Mouse (Mus musculus) neural tube, embryonic 14.5 days (tissue): ENCODE results near the gene Clp1. TPM values are rescaled to one million over a fixed set of nuclear protein-coding genes. Genes with fewer than 3 reads are reported as not detected.

ENCODE experiments used
- ATAC-seq: fragments of 200-750 bp; cut with Nextera tagmentation; 2 replicates; pipeline ENCODE4 v1.8.0; 2017; ENCODE audit warnings: low read depth, mild to moderate bottlenecking, moderate TSS enrichment, moderate library complexity
- H3K27ac ChIP-seq: fragments of 300-500 bp; sonication (generic); 2 replicates; pipeline ENCODE4 v1.5.1; 2014; ENCODE audit warnings: low read depth, mild to moderate bottlenecking, control low read depth, low read length, moderate library complexity, mixed read lengths
- H3K27me3 ChIP-seq: fragments of 300-500 bp; sonication (generic); 2 replicates; pipeline ENCODE4 v1.6.1; 2014; ENCODE audit warnings: low read length; ENCODE audit not compliant: control insufficient read depth, insufficient read depth
- H3K36me3 ChIP-seq: fragments of 300-500 bp; sonication (generic); 2 replicates; pipeline ENCODE4 v1.6.1; 2014; ENCODE audit warnings: low read length, mixed read lengths; ENCODE audit not compliant: control insufficient read depth, insufficient read depth
- H3K4me1 ChIP-seq: fragments of 300-500 bp; sonication (generic); 2 replicates; pipeline ENCODE4 v1.6.1; 2014; ENCODE audit warnings: low read length; ENCODE audit not compliant: control insufficient read depth, insufficient read depth
- H3K4me2 ChIP-seq: fragments of 300-500 bp; sonication (generic); 2 replicates; pipeline ENCODE4 v1.6.1; 2014; ENCODE audit warnings: mild to moderate bottlenecking, low read depth, low read length, control low read depth
- H3K4me3 ChIP-seq: fragments of 300-500 bp; sonication (generic); 2 replicates; pipeline ENCODE4 v1.5.1; 2014; ENCODE audit warnings: low read depth, low read length, control low read depth, mixed read lengths
- H3K9ac ChIP-seq: fragments of 300-500 bp; sonication (generic); replicated peaks from 2 replicates; pipeline ENCODE4 v1.6.1; 2014; ENCODE audit warnings: low read depth, mild to moderate bottlenecking, control low read depth, low read length, mixed read lengths
- H3K9me3 ChIP-seq: fragments of 300-500 bp; sonication (generic); 2 replicates; pipeline ENCODE4 v1.6.1; 2016; ENCODE audit warnings: low read length; ENCODE audit not compliant: control insufficient read depth
- WGBS: fragments of 180-500 bp; shearing (Covaris S2); extraction: QIAGEN DNeasy Blood & Tissue Kit; methylation state at CpG from one replicate; pipeline ENCODE4 v1.1.7; 2014; 5-methylcytosine and 5-hydroxymethylcytosine counted together
- polyA plus RNA-seq: library from polyadenylated mRNA; unstranded; fragments of >200 nt; fragmentation: Nextera tagmentation; extraction: Ambion mirVana; gene quantifications from 2 replicates; pipeline ENCODE4 v1.2.1, GENCODE M21; 2014

The Clp1 gene
- polyA plus RNA-seq = 20.6 and 24.7 TPM in 2 replicates

DNA sequence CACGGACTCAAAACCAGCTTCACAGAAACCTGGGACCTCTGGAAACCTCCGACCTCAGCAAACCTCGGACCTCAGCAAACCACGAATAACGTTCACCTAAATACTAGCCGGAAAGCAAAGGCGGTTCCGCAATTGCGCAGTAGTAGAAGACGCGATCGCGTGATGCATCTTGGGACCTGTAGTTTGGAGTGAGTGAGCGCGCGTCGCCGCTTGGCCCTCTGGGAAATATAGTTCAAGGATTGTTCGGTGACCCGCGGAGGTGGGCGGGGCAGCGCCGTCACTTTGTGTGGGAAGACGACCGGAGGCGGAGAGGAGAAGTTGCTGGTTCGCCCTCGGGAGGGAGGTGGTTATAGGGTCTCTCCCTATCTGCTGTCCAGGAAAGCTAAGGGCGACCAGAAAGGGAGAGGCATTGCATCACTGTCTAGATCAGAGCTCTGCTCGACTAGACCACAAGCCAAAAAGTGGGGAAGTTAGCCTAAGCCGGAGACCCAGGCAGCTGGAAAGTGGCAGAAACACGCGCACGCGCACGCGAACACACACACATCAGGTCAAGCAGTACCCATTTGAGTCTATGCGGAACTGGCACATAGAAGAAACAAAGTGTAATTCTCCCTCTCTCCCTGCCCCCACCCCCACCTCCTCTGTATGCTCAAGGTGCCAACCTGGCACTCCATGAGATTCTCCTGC lies at the start of gene Clp1:
Gene Clp1 (minus strand): TSS at position 179 of the 687 bp plus-strand sequence.
- under 1% methylated on average over 39 of the region's 39 CpGs for WGBS
- Histone ChIP-seq H3K27me3 (no peaks in the 10 kb centered on the region), H3K4me2 (peak within 1 kb of the TSS; percentile 94), H3K36me3 (peaks cover 16% of the 10 kb centered on the region), H3K9ac (peak within 1 kb of the TSS; percentile 43), H3K4me1 (peaks cover 18% of the 10 kb centered on the region), H3K27ac (peak within 1 kb of the TSS; percentile 81), H3K4me3 (peak within 1 kb of the TSS; percentile 55), H3K9me3 (no peaks in the 10 kb centered on the region)
- ATAC-seq = peak; percentile 96

DNA sequence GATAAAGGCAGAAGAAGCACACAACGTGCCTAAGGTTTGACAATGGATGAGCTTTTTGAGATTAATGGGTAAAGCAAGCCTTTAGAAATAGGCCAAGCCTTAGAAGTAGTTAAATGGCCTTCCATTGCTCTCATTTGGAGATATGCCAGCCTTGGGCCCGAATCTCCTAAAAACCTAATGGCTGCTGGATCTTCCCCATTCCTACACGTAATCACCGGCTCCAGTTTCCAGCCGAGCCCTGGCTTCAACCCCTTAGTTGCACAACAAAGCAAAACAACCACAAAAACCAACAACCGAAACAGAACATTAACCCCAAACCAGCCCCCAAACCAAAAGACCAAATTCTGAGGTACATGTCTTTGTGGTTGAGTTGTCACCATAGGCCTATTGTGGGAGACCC lies 48.5 kb upstream of the Clp1 start:
- Histone ChIP-seq H3K9me3 (no peaks in the 10 kb centered on the region), H3K4me1 (peaks cover 5% of the 10 kb centered on the region; the same call in 1 of the 2 replicates), H3K4me3 (no peak overlapping the region), H3K4me2 (no peak overlapping the region), H3K27ac (no peak overlapping the region), H3K36me3 (no peaks in the 10 kb centered on the region), H3K9ac (no peak overlapping the region), H3K27me3 (no peaks in the 10 kb centered on the region)
- ATAC-seq = no peak
- 65% methylated on average over 6 of the region's 6 CpGs for WGBS

DNA sequence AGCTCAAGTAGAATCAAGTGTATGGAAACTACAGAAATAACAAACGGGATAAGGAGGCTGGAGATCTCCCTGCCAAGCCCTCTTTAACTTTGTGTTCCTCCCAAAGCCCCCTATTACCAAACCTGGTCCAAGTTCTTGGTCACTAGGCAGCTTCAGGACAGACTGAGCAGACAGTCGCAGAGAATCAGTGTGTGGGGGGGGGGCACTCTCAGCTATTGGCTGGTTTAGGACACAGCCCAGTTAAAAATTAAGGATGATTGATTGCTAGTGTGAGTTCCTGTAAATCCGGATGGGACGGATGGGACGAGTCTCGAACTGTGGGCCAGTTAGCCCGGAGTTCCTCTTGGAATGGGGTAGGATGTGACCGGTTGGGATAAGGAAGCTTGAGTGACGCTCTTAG lies 48.1 kb upstream of the Clp1 start, which contains the start of gene Serping1:
Gene Serping1 (minus strand): TSS at position 204 of the 400 bp plus-strand sequence.
- peaks cover 5% of the 10 kb centered on the region; the same call in 1 of the 2 replicates for H3K4me1 ChIP-seq
- H3K9ac ChIP-seq = peak within 1 kb of the TSS; percentile 61
- H3K27ac ChIP-seq = peak within 1 kb of the TSS; percentile 57; the same call in 1 of the 2 replicates
- H3K36me3 ChIP-seq = no peaks in the 10 kb centered on the region
- peak within 1 kb of the TSS; percentile 18 for H3K4me3 ChIP-seq
- H3K9me3 ChIP-seq = no peaks in the 10 kb centered on the region
- no peaks in the 10 kb centered on the region for H3K27me3 ChIP-seq
- WGBS = 43% methylated on average over 9 of the region's 9 CpGs
- 0 out of 2 replicates have a peak, but pooled peaks have one; percentile 36 for ATAC-seq
- peak within 1 kb of the TSS; percentile 43 for H3K4me2 ChIP-seq

DNA sequence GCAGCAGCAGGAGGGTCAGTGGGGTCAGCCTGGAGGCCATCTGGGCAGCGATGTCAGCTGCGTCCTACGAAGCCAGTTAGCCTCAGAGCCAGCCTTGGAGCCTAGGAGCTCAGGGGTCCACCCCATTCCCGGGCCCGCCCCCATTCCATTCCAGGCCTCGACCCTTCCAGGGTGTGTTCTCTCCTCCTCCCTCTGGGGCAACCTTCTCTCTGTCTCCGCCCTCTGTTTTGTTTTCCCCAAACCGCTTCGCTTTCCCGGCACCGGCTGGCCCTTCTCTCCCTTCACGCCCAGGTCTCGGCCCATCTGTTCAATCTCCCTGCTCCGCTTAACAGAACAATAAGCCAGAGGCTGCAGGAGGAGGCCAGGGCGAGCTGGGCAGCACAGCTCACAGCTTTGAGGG lies 47.6 kb upstream of the Clp1 start:
- peak; percentile 90 for ATAC-seq
- Histone ChIP-seq H3K36me3 (no peaks in the 10 kb centered on the region), H3K4me3 (peak overlapping the region; percentile 18), H3K9me3 (no peaks in the 10 kb centered on the region), H3K27ac (peak overlapping the region; percentile 57; the same call in 1 of the 2 replicates), H3K27me3 (no peaks in the 10 kb centered on the region), H3K9ac (peak overlapping the region; percentile 61), H3K4me2 (peak overlapping the region; percentile 43), H3K4me1 (peaks cover 5% of the 10 kb centered on the region; the same call in 1 of the 2 replicates)
- 2% methylated on average over 14 of the region's 15 CpGs for WGBS

DNA sequence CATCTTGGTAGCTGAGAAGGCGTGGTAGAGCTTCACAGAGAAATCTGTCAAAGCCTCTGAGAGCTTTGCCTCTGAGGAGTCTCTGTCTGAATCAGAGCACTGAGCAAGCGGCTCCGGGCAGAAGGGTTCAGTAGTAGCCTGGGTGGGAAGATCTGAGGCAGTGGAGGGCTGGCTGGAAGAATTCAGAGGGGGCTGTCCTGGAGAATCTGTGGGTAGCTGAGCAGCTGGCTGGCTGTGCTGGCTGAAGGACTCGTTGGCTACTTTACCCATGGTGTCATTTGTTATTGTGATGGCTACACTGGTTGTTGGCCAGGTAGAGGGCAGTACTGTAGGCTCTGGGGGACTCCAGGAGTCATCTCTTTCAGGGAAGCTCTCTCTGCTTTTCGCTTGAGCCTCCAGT lies 46.0 kb upstream of the Clp1 start:
- Histone ChIP-seq H3K4me1 (peaks cover 5% of the 10 kb centered on the region; the same call in 1 of the 2 replicates), H3K27me3 (no peaks in the 10 kb centered on the region), H3K9me3 (no peaks in the 10 kb centered on the region), H3K9ac (no peak overlapping the region), H3K4me3 (no peak overlapping the region), H3K27ac (no peak overlapping the region), H3K4me2 (no peak overlapping the region), H3K36me3 (no peaks in the 10 kb centered on the region)
- WGBS = 88% methylated on average over 5 of the region's 5 CpGs
- ATAC-seq = no peak

DNA sequence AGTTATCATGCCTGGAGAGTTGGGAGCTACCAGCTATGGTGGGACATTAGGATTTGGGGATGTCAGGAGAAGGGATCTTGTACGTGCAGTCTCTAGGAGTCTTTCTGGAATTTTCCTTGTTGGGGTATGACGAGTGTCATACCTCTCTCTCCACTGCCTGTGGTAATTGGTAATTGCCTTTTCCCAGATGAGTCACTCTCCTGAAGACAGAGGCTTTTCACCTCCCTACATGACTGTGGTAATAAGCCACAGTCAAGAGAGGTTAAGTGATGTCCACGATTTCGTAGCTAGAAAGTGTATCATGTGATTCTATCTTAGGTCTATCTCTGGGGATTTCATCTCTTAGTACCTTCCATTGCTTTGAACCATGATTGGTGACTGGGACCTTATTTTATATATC lies 45.3 kb upstream of the Clp1 start:
- Histone ChIP-seq H3K4me2 (no peak overlapping the region), H3K4me3 (no peak overlapping the region), H3K27ac (no peak overlapping the region), H3K9ac (no peak overlapping the region), H3K27me3 (no peaks in the 10 kb centered on the region), H3K36me3 (no peaks in the 10 kb centered on the region), H3K4me1 (peaks cover 5% of the 10 kb centered on the region; the same call in 1 of the 2 replicates), H3K9me3 (no peaks in the 10 kb centered on the region)
- WGBS = 91% methylated on average over 4 of the region's 4 CpGs
- ATAC-seq = no peak

DNA sequence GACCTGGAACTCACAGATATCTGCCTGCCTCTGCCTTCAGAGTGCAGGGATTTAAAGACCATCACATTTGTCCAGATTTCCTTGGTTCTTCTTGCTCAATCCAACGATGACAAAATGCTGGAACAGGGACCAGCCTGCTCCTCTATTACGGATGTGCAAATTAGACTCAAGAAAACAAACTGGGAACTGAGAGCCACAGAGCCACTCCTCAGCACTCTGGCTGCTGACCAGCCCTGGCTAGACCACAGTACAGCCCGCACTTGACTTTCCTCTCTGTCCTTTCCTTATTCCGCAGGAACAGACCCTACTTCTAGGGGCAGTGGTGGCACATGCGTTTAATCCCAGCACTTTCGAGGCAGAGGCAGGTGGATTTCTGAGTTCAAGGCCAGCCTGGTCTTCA lies 43.4 kb upstream of the Clp1 start:
- no peak for ATAC-seq
- Histone ChIP-seq H3K9me3 (no peaks in the 10 kb centered on the region), H3K4me1 (peaks cover 5% of the 10 kb centered on the region; the same call in 1 of the 2 replicates), H3K9ac (no peak overlapping the region), H3K27ac (no peak overlapping the region), H3K36me3 (no peaks in the 10 kb centered on the region), H3K4me2 (no peak overlapping the region), H3K4me3 (no peak overlapping the region), H3K27me3 (no peaks in the 10 kb centered on the region)
- 76% methylated on average over 6 of the region's 6 CpGs for WGBS

DNA sequence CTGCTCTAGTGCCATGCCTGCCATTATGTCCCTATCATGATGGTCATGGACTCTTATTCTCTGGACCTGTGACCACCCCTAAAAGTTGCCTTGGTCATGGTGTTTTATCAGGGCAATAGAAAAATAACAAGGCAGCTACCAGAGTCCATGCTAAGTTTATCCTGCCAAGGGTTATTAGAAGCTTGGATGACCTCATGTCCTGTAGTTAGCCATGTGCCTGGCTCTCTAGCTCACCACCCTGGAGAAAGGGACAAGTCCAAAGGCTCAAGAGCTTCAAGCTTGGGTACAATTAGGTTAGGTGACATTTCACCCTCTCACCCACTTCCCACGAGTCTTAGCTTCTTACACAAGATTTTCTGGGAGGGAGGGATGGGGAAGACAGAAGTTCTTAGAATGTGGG lies 35.7 kb upstream of the Clp1 start:
- H3K36me3 ChIP-seq = no peaks in the 10 kb centered on the region
- no peak overlapping the region for H3K4me3 ChIP-seq
- H3K4me2 ChIP-seq = no peak overlapping the region
- H3K9me3 ChIP-seq = no peaks in the 10 kb centered on the region
- no peak overlapping the region for H3K9ac ChIP-seq
- no peak overlapping the region for H3K27ac ChIP-seq
- H3K4me1 ChIP-seq = no peaks in the 10 kb centered on the region
- H3K27me3 ChIP-seq = no peaks in the 10 kb centered on the region
- 56% methylated on average over 1 of the region's 1 CpGs for WGBS
- no peak for ATAC-seq

DNA sequence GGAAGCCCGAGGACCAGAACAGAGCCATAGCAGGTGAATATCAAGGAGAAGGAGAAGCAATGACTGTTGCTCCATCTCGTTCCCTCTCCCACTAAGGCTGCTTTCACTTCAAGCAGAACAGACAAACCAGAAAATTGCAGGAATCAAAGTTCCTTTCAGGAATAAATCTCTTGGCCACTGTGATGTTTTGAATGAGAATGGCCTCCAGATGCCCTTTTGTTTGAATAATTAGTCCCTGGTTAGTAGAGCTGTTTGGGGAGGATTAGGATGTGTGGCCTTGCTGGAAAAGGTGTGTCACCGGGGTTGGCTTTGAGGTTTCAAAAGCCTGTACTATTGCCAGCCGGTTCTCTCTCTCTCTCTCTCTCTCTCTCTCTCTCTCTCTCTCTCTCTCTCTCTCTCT lies 35.1 kb upstream of the Clp1 start:
- H3K27ac ChIP-seq = no peak overlapping the region
- H3K27me3 ChIP-seq = no peaks in the 10 kb centered on the region
- H3K9ac ChIP-seq = no peak overlapping the region
- ATAC-seq = no peak
- no peak overlapping the region for H3K4me3 ChIP-seq
- no peaks in the 10 kb centered on the region for H3K36me3 ChIP-seq
- H3K4me2 ChIP-seq = no peak overlapping the region
- no peaks in the 10 kb centered on the region for H3K9me3 ChIP-seq
- H3K4me1 ChIP-seq = no peaks in the 10 kb centered on the region
- 52% methylated on average over 4 of the region's 4 CpGs for WGBS
